Mouse (Mus musculus) heart, embryonic 14.5 days (tissue): ENCODE data around the gene Gm37240. TPM values are rescaled to one million over a fixed set of nuclear protein-coding genes. Genes with fewer than 3 reads are reported as not detected.

Source experiments
- ATAC-seq: fragments of 200-750 bp; cut with Nextera tagmentation; 2 replicates; pipeline ENCODE4 v1.8.0; 2017; ENCODE audit warnings: low read depth, moderate TSS enrichment; ENCODE audit not compliant: insufficient number of reproducible peaks, insufficient read depth, low FRiP score
- H3K27ac ChIP-seq, 2 experiments: fragments of 200-500 bp in 1 of 2; fragments of 300-500 bp in 1 of 2; sonication (generic) in 1 of 2; replicated peaks in 1 of 2; 2 replicates each; pipeline ENCODE4 v1.5.1; 2012 to 2014; ENCODE audit warnings: low read depth in 2 of 2, low read length in 2 of 2, control low read depth in 1 of 2, mild to moderate bottlenecking in 1 of 2, mixed read lengths in 1 of 2; ENCODE audit not compliant: control insufficient read depth in 1 of 2, insufficient read depth in 1 of 2
- H3K27me3 ChIP-seq: fragments of 300-500 bp; sonication (generic); 2 replicates; pipeline ENCODE4 v1.6.1; 2014; ENCODE audit warnings: mild to moderate bottlenecking, low read length, control low read depth; ENCODE audit not compliant: control insufficient read depth, insufficient read depth
- H3K36me3 ChIP-seq: fragments of 300-500 bp; sonication (generic); 2 replicates; pipeline ENCODE4 v1.6.1; 2014; ENCODE audit warnings: mild to moderate bottlenecking, control low read depth, low read length, mixed read lengths; ENCODE audit not compliant: control insufficient read depth, insufficient read depth
- H3K4me1 ChIP-seq, 2 experiments: fragments of 200-500 bp in 1 of 2; fragments of 300-500 bp in 1 of 2; sonication (generic) in 1 of 2; 2 replicates each; pipeline ENCODE4 v1.6.1; 2012 to 2014; ENCODE audit warnings: low read length in 2 of 2, control low read depth in 1 of 2, mixed read lengths in 1 of 2; ENCODE audit not compliant: control insufficient read depth in 2 of 2, insufficient read depth in 2 of 2
- H3K4me2 ChIP-seq: fragments of 300-500 bp; sonication (generic); 2 replicates; pipeline ENCODE4 v1.6.1; 2014; ENCODE audit warnings: mild to moderate bottlenecking, low read length
- H3K4me3 ChIP-seq, 2 experiments: fragments of 200-500 bp in 1 of 2; fragments of 300-500 bp in 1 of 2; sonication (generic) in 1 of 2; 2 replicates each; pipeline ENCODE4 v1.5.1; 2012 to 2014; ENCODE audit warnings: low read length in 2 of 2, mild to moderate bottlenecking in 2 of 2, control low read depth in 1 of 2, low read depth in 1 of 2, moderate library complexity in 1 of 2; ENCODE audit not compliant: control insufficient read depth in 1 of 2, insufficient read depth in 1 of 2
- H3K9ac ChIP-seq: fragments of 300-500 bp; sonication (generic); 2 replicates; pipeline ENCODE4 v1.6.1; 2014; ENCODE audit warnings: mild to moderate bottlenecking, low read length
- H3K9me3 ChIP-seq: fragments of 300-500 bp; sonication (generic); 2 replicates; pipeline ENCODE4 v1.6.1; 2016; ENCODE audit warnings: low read length, control low read depth; ENCODE audit not compliant: control insufficient read depth
- WGBS: fragments of 180-500 bp; shearing (Covaris S2); extraction: QIAGEN DNeasy Blood & Tissue Kit; methylation state at CpG from one replicate; pipeline ENCODE4 v1.1.7; 2014; 5-methylcytosine and 5-hydroxymethylcytosine counted together
- polyA plus RNA-seq: library from polyadenylated mRNA; unstranded; fragments of >200 nt; fragmentation: Nextera tagmentation; extraction: Ambion mirVana; gene quantifications from 2 replicates; pipeline ENCODE4 v1.2.1, GENCODE M21; 2014

Gene Gm37240
- polyA plus RNA-seq, 1 experiment from 2014 or later: 12.3 TPM

GRCm38 (mm10) chr3:85842177-85842880 is 45.0 kb downstream of the Gm37240 start:
- Histone ChIP-seq H3K36me3 (no peaks in the 10 kb centered on the region), H3K27me3 (no peaks in the 10 kb centered on the region), H3K4me3 (no peak overlapping the region), H3K9ac (peak overlapping the region; percentile 44; the same call in 1 of the 2 replicates), H3K27ac (peak overlapping the region; percentile 79 to 87), H3K4me1 (peaks cover 9 to 15% of the 10 kb centered on the region in 2 experiments), H3K4me2 (peak overlapping the region; percentile 38), H3K9me3 (no peaks in the 10 kb centered on the region)
- 25% methylated on average over 9 of the region's 9 CpGs for whole genome bisulfite sequencing
- no peak for ATAC-seq

- WGBS: 55% methylated on average over 2 of the region's 2 CpGs
- H3K9ac ChIP-seq: peak overlapping the region; percentile 44; the same call in 1 of the 2 replicates
- peaks cover 9 to 15% of the 10 kb centered on the region in 2 experiments for H3K4me1 ChIP-seq
- no peak overlapping the region for H3K4me3 ChIP-seq
- H3K27ac ChIP-seq: peak overlapping the region; percentile 79 to 87
- peak overlapping the region; percentile 38; the same call in 1 of the 2 replicates for H3K4me2 ChIP-seq
- H3K9me3 ChIP-seq: no peaks in the 10 kb centered on the region
- H3K27me3 ChIP-seq: no peaks in the 10 kb centered on the region
- ATAC-seq: no peak
- no peaks in the 10 kb centered on the region for H3K36me3 ChIP-seq
These were observed 45.7 kb downstream of the Gm37240 start for GRCm38 (mm10) chr3:85841454-85842176.

- Histone ChIP-seq H3K27ac (no peak overlapping the region), H3K4me3 (no peak overlapping the region)
- ATAC-seq: no peak
These were observed 53.7 kb downstream of the Gm37240 start for GRCm38 (mm10) chr3:85833627-85834026.

GRCm38 (mm10) chr3:85832490-85833155 is 54.7 kb downstream of the Gm37240 start:
- no peaks in the 10 kb centered on the region for H3K4me1 ChIP-seq
- no peak overlapping the region for H3K4me3 ChIP-seq
- H3K36me3 ChIP-seq: no peaks in the 10 kb centered on the region
- no peak overlapping the region for H3K4me2 ChIP-seq
- ATAC-seq: no peak
- H3K9me3 ChIP-seq: no peaks in the 10 kb centered on the region
- H3K27me3 ChIP-seq: no peaks in the 10 kb centered on the region
- WGBS: 84% methylated on average over 10 of the region's 10 CpGs
- H3K27ac ChIP-seq: no peak overlapping the region
- no peak overlapping the region for H3K9ac ChIP-seq

More at GRCm38 (mm10) chr3:85833627-85834026, 53.7 kb downstream of the Gm37240 start:
- no peaks in the 10 kb centered on the region for H3K4me1 ChIP-seq
- H3K4me2 ChIP-seq: no peak overlapping the region
- no peaks in the 10 kb centered on the region for H3K27me3 ChIP-seq
- WGBS: 68% methylated on average over 1 of the region's 1 CpGs
- H3K9ac ChIP-seq: no peak overlapping the region
- no peaks in the 10 kb centered on the region for H3K9me3 ChIP-seq
- no peaks in the 10 kb centered on the region for H3K36me3 ChIP-seq

- H3K4me1 ChIP-seq: no peaks in the 10 kb centered on the region
- no peaks in the 10 kb centered on the region for H3K36me3 ChIP-seq
- no peak overlapping the region for H3K27ac ChIP-seq
- no peak for ATAC-seq
- WGBS: 79% methylated on average over 1 of the region's 1 CpGs
- H3K9ac ChIP-seq: no peak overlapping the region
- no peak overlapping the region for H3K4me2 ChIP-seq
- H3K4me3 ChIP-seq: no peak overlapping the region
- no peaks in the 10 kb centered on the region for H3K27me3 ChIP-seq
- H3K9me3 ChIP-seq: no peaks in the 10 kb centered on the region
These were observed 55.5 kb downstream of the Gm37240 start for GRCm38 (mm10) chr3:85831785-85832184.

- ATAC-seq: no peak
- 56% methylated on average over 4 of the region's 4 CpGs for WGBS
These were observed 58.3 kb downstream of the Gm37240 start for GRCm38 (mm10) chr3:85829047-85829446.

GRCm38 (mm10) chr3:85827815-85828214 is 59.5 kb downstream of the Gm37240 start:
- WGBS: 84% methylated on average over 6 of the region's 6 CpGs
- no peak for ATAC-seq
- H3K4me1 ChIP-seq: no peaks in the 10 kb centered on the region

More at GRCm38 (mm10) chr3:85829047-85829446, 58.3 kb downstream of the Gm37240 start:
- H3K27ac ChIP-seq: no peak overlapping the region
- no peak overlapping the region for H3K4me2 ChIP-seq
- no peaks in the 10 kb centered on the region for H3K36me3 ChIP-seq
- H3K4me1 ChIP-seq: no peaks in the 10 kb centered on the region
- no peaks in the 10 kb centered on the region for H3K9me3 ChIP-seq
- no peak overlapping the region for H3K9ac ChIP-seq
- no peaks in the 10 kb centered on the region for H3K27me3 ChIP-seq
- no peak overlapping the region for H3K4me3 ChIP-seq

More at GRCm38 (mm10) chr3:85827815-85828214, 59.5 kb downstream of the Gm37240 start:
- H3K36me3 ChIP-seq: no peaks in the 10 kb centered on the region
- no peak overlapping the region for H3K9ac ChIP-seq
- no peak overlapping the region for H3K4me3 ChIP-seq
- H3K4me2 ChIP-seq: no peak overlapping the region
- no peak overlapping the region for H3K27ac ChIP-seq
- H3K27me3 ChIP-seq: no peaks in the 10 kb centered on the region
- H3K9me3 ChIP-seq: no peaks in the 10 kb centered on the region
